Mouse (Mus musculus): ENCODE data around the gene Gm13941.

Gene Gm13941

DNA sequence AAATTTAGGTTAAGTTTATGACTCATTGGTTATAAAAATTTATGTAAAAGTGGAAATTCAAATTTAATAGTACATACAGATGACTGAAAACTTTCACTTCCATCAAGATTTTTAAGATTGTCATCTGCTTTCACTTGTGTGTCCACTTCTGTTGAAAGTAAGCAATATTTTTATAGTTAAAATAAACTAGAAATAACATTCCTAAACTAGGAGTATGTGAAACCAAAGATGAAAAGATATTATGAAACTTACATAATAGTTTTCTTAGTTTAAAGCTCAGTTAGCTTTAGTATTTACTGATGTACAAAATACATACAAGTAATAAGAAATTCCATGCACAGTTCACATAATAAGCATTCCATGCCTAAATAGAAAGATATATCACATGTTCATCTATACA is at the start of gene Gm13941:
Gm13941 (minus strand) TSS at position 101 of the 400 bp plus-strand sequence.
- no peak for DNase-seq (ENCODE audit: low read depth, low spot score)

DNA sequence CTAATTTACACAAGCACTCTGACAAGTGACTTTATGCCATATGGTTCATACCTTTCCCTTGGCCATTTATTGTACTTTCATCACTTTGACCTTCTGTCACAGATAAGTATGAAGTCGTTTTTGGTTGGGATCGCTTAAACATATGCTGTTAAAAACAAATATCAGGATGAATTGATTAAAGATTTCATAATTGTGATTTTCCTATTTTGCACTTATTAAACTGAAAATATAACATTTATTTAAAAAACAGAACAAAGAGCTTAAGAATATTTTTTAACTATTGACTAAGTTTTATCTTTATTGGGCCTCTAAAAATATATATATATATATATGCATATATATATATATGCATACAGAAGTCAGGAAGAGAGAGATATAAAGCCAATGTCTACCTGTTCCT is 47.1 kb upstream of the Gm13941 start, which contains the start of gene Gm15130:
Gm15130 (minus strand) TSS at position 101 of the 400 bp plus-strand sequence.
- DNase-seq (ENCODE audit: low read depth, low spot score) = no peak

DNA sequence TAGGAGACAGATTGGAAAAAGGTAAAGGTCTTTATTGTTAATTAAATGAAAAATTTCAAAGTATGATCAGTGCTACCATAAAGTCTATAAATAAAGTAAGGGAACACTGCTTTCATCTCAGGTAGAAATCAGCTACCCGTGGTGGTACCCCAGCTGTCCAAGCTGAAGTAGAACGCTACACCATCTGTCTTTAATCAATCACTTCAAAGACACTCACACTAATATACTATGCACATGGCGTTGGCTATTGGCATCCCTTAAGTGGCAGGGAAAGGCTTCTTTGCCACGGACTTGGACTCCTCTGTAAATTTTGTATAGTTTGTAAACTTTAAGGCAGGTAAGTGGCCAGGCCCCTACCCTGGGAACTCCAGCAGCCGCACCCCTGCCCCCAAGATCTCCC is 30.0 kb upstream of the Gm13941 start:
- DNase-seq (ENCODE audit: low read depth, low spot score) = no peak

DNA sequence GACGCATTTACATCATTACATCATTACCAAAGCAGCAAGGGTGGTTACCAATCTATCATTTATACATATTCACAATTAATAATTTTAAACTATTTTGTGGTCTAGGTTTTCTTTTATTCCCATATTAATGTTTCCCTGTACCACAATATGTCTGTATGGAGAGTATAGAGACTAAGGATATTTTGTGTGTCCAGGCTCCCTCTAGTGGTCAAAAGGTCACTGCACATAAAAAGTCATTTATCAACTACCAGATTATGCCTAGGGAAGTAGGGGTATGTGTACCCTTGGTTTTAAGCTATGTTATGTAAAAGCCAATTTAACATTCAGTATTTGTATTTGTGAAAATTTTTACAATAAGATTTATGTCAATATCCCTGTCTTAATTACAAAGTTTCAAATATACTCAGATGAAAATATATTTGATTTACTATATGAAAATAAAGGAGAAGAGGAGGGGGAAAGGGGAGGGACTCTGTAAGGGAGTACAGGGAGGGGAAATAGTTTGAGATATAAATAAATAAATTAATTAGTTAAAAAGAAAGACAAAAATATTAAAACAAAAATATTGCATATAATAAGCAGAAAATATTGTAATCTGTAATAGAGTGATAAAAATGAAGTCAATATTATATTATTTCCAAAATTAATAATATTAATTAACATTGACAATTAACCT is 47.1 kb downstream of the Gm13941 start:
- peak; percentile 44 for DNase-seq (ENCODE audit: low read depth, low spot score)
